Comparison of ENCODE assay signal across 8 mouse cellular contexts in genomic region chr17:27881518-27881917, GRCm38 (mm10). TPM values are rescaled to one million over a fixed set of nuclear protein-coding genes. Genes with fewer than 3 reads are reported as not detected.
A peak's percentile ranks its signal among the peaks of the same experiment; 100 is the strongest.
DNase-seq lines count a peak whose midpoint lies in the region; ATAC-seq lines count a peak whose summit lies in the region.

No protein-coding gene starts in this region.

- no peak overlapping the region for H3K4me3 ChIP-seq in midbrain, embryonic 12.5 days
- H3K4me3 ChIP-seq in midbrain, embryonic 13.5 days (replicated peaks): no peak overlapping the region
- H3K4me3 ChIP-seq in forebrain, embryonic 13.5 days: no peak overlapping the region
- H3K4me3 ChIP-seq in forebrain, embryonic 14.5 days (ENCODE audit: low read depth, low read length): no peak overlapping the region

- H3K36me3 ChIP-seq in midbrain, embryonic 12.5 days: peaks cover 66% of the 10 kb centered on the region
- H3K36me3 ChIP-seq in midbrain, embryonic 13.5 days: peaks cover 76% of the 10 kb centered on the region
- peaks cover 65% of the 10 kb centered on the region for H3K36me3 ChIP-seq in forebrain, embryonic 13.5 days (ENCODE audit: poor library complexity, severe bottlenecking)
- H3K36me3 ChIP-seq in forebrain, embryonic 14.5 days (ENCODE audit: control insufficient read depth, insufficient read depth, low read length): peaks cover 58% of the 10 kb centered on the region

- no peak for ATAC-seq in midbrain, embryonic 12.5 days (ENCODE audit: low FRiP score, low read depth)
- ATAC-seq in midbrain, embryonic 13.5 days: no peak
- no peak for ATAC-seq in forebrain, embryonic 13.5 days
- no peak for ATAC-seq in forebrain, embryonic 14.5 days

- intact Hi-C loops in gastrocnemius, postnatal 14 days (cut with DNase I; ENCODE audit: low total_unique reads): no loop called here

- no peaks in the 10 kb centered on the region for H3K4me1 ChIP-seq in midbrain, embryonic 12.5 days
- H3K4me1 ChIP-seq in midbrain, embryonic 13.5 days (replicated peaks): no peaks in the 10 kb centered on the region
- no peaks in the 10 kb centered on the region for H3K4me1 ChIP-seq in forebrain, embryonic 13.5 days
- H3K4me1 ChIP-seq in forebrain, embryonic 14.5 days (ENCODE audit: control insufficient read depth, insufficient read depth, low read length): no peaks in the 10 kb centered on the region

- H3K27me3 ChIP-seq in midbrain, embryonic 12.5 days: no peaks in the 10 kb centered on the region
- no peaks in the 10 kb centered on the region for H3K27me3 ChIP-seq in midbrain, embryonic 13.5 days
- H3K27me3 ChIP-seq in forebrain, embryonic 13.5 days: no peaks in the 10 kb centered on the region
- H3K27me3 ChIP-seq in forebrain, embryonic 14.5 days (replicated peaks; ENCODE audit: control insufficient read depth, insufficient read depth, low read length): no peaks in the 10 kb centered on the region

- WGBS in midbrain, embryonic 12.5 days: 67% methylated on average over 11 of the region's 11 CpGs
- WGBS in midbrain, embryonic 13.5 days: 67% methylated on average over 11 of the region's 11 CpGs
- 67% methylated on average over 11 of the region's 11 CpGs for WGBS in forebrain, embryonic 13.5 days
- WGBS in forebrain, embryonic 14.5 days: 72% methylated on average over 11 of the region's 11 CpGs

- H3K27ac ChIP-seq in midbrain, embryonic 12.5 days (replicated peaks): no peak overlapping the region
- H3K27ac ChIP-seq in midbrain, embryonic 13.5 days: no peak overlapping the region
- H3K27ac ChIP-seq in forebrain, embryonic 13.5 days: no peak overlapping the region
- H3K27ac ChIP-seq in forebrain, embryonic 14.5 days (ENCODE audit: low read depth, low read length): no peak overlapping the region

- 0 out of 2 replicates have a peak overlapping the region, but pooled peaks have one; percentile 1 for H3K9ac ChIP-seq in midbrain, embryonic 12.5 days (replicated peaks)
- H3K9ac ChIP-seq in midbrain, embryonic 13.5 days (replicated peaks): no peak overlapping the region
- no peak overlapping the region for H3K9ac ChIP-seq in forebrain, embryonic 13.5 days
- no peak overlapping the region for H3K9ac ChIP-seq in forebrain, embryonic 14.5 days (ENCODE audit: low read length)

- H3K4me2 ChIP-seq in midbrain, embryonic 12.5 days (replicated peaks): no peak overlapping the region
- no peak overlapping the region for H3K4me2 ChIP-seq in midbrain, embryonic 13.5 days (replicated peaks)
- no peak overlapping the region for H3K4me2 ChIP-seq in forebrain, embryonic 13.5 days
- H3K4me2 ChIP-seq in forebrain, embryonic 14.5 days (ENCODE audit: low read length): no peak overlapping the region

- H3K9me3 ChIP-seq in midbrain, embryonic 12.5 days: no peaks in the 10 kb centered on the region
- no peaks in the 10 kb centered on the region for H3K9me3 ChIP-seq in midbrain, embryonic 13.5 days
- no peaks in the 10 kb centered on the region for H3K9me3 ChIP-seq in forebrain, embryonic 13.5 days (replicated peaks)
- no peaks in the 10 kb centered on the region for H3K9me3 ChIP-seq in forebrain, embryonic 14.5 days (replicated peaks; ENCODE audit: control insufficient read depth, low read length)

- peak; percentile 23 to 28 for DNase-seq in cerebellum, postnatal 36 days
- no peak for DNase-seq in cerebellum, adult 9-11 months
- peak; percentile 35 for DNase-seq in gastrocnemius, postnatal 14 days
- DNase-seq in retina, postnatal 7 days (ENCODE audit: low read depth, low spot score): peak; percentile 3
- no peak for DNase-seq in forebrain, embryonic 14.5 days (ENCODE audit: low spot score)

RNA-seq across cellular contexts. Expression of gene Uhrf1bp1, which starts 25.3 kb away (rescaled TPM):
- 8.3 and 9.2 TPM in 2 replicates for polyA plus RNA-seq in midbrain, embryonic 12.5 days (2016; fragmentation: Nextera tagmentation; extraction: Ambion mirVana)
- 6.6 and 7.3 TPM in 2 replicates for polyA plus RNA-seq in midbrain, embryonic 13.5 days (2015; fragmentation: Nextera tagmentation; extraction: Ambion mirVana)
- 10 to 100 TPM; 15.8 to 16.6 TPM for total RNA-seq in gastrocnemius, postnatal 14 days (2021)
- 4.7 and 5.5 TPM in 2 replicates for polyA plus RNA-seq in forebrain, embryonic 13.5 days (2015; fragmentation: Nextera tagmentation; extraction: Ambion mirVana)
- 4.3 and 5.3 TPM in 2 replicates for polyA plus RNA-seq in forebrain, embryonic 14.5 days (2014; fragmentation: Nextera tagmentation; extraction: Ambion mirVana)

RNA-seq across cellular contexts. Expression of gene Anks1, which starts 27.6 kb away (rescaled TPM):
- 60.7 and 64.8 TPM in 2 replicates for polyA plus RNA-seq in midbrain, embryonic 12.5 days (2016; fragmentation: Nextera tagmentation; extraction: Ambion mirVana)
- 67.3 and 70.5 TPM in 2 replicates for polyA plus RNA-seq in midbrain, embryonic 13.5 days (2015; fragmentation: Nextera tagmentation; extraction: Ambion mirVana)
- 10 to 100 TPM; 13.9 to 14.6 TPM for total RNA-seq in gastrocnemius, postnatal 14 days (2021)
- 45.2 and 49.8 TPM in 2 replicates for polyA plus RNA-seq in forebrain, embryonic 13.5 days (2015; fragmentation: Nextera tagmentation; extraction: Ambion mirVana)
- polyA plus RNA-seq in forebrain, embryonic 14.5 days (2014; fragmentation: Nextera tagmentation; extraction: Ambion mirVana): 39.4 and 40.3 TPM in 2 replicates

RNA-seq across cellular contexts. Expression of gene Taf11, which starts 28.1 kb away (rescaled TPM):
- polyA plus RNA-seq in midbrain, embryonic 12.5 days (2016; fragmentation: Nextera tagmentation; extraction: Ambion mirVana): 95.7 TPM in 2 replicates
- 86.0 and 87.8 TPM in 2 replicates for polyA plus RNA-seq in midbrain, embryonic 13.5 days (2015; fragmentation: Nextera tagmentation; extraction: Ambion mirVana)
- 10 to 100 TPM; 16.5 to 17.7 TPM for total RNA-seq in gastrocnemius, postnatal 14 days (2021)
- polyA plus RNA-seq in forebrain, embryonic 13.5 days (2015; fragmentation: Nextera tagmentation; extraction: Ambion mirVana): 83.4 and 87.1 TPM in 2 replicates
- 65.2 and 66.1 TPM in 2 replicates for polyA plus RNA-seq in forebrain, embryonic 14.5 days (2014; fragmentation: Nextera tagmentation; extraction: Ambion mirVana)

RNA-seq across cellular contexts. Expression of gene Snrpc, which starts 43.6 kb away (rescaled TPM):
- polyA plus RNA-seq in midbrain, embryonic 12.5 days (2016; fragmentation: Nextera tagmentation; extraction: Ambion mirVana): 350 and 358 TPM in 2 replicates
- 304 and 309 TPM in 2 replicates for polyA plus RNA-seq in midbrain, embryonic 13.5 days (2015; fragmentation: Nextera tagmentation; extraction: Ambion mirVana)
- 10 to 100 TPM; 79.1 to 81.2 TPM for total RNA-seq in gastrocnemius, postnatal 14 days (2021)
- 381 and 396 TPM in 2 replicates for polyA plus RNA-seq in forebrain, embryonic 13.5 days (2015; fragmentation: Nextera tagmentation; extraction: Ambion mirVana)
- polyA plus RNA-seq in forebrain, embryonic 14.5 days (2014; fragmentation: Nextera tagmentation; extraction: Ambion mirVana): 301 and 338 TPM in 2 replicates

Comparison
In these comparisons a context has a peak if more than half of its experiments do, and no peak if none do; other contexts are left out.
1. DNase-seq: peak in cerebellum, postnatal 36 days (2 of 2), gastrocnemius, postnatal 14 days (single experiment) and retina, postnatal 7 days (single experiment); none in cerebellum, adult 9-11 months (single experiment) and forebrain, embryonic 14.5 days (single experiment).